Mouse (Mus musculus): ENCODE data around the gene Gm10638.
A peak's percentile ranks its signal among the peaks of the same experiment; 100 is the strongest.

Gm10638 gene

DNA sequence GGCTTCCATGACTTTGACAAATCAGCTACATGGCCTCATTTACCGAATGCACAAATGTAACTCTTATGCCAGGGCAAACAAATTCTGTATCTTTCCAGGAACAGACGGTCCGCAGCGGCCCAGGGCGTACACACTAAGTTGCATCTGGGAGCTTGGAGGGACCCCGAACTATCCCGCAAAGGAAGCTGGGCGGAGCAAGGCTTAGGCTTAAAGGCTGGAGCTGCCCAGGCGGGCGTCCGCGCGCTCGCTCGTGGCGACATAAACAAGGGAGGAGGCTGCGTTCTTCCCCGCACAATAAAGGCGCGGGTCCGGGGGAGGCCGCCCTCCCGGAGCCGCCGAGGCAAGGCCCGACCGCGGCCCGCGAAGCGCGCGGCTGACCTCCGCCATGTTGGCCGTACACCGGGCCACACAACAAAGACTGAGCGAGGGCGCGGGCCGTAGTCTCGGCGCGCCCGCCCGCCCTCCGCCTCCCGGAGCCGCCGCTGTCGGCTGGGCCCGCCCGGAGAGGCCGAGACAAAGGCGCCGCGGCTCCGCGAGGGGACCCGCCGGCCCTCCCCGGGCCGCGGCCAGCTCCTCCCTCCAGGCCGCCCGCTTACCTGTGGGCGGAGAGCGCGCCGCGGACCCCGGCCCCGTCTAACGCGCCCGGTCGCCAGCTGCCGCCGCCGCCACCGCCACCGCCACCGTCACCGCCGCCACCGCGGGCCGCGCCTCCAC is at the start of gene Gm10638, which contains the start of gene Siah1a:
TSS of gene Gm10638 (plus strand) at position 479 of the 714 bp plus-strand sequence.
TSS of gene Siah1a (minus strand) at position 714 of the 714 bp plus-strand sequence.
- DNase-seq (ENCODE audit: low spot score in 2 of 2) = peak; percentile 40 to 62

DNA sequence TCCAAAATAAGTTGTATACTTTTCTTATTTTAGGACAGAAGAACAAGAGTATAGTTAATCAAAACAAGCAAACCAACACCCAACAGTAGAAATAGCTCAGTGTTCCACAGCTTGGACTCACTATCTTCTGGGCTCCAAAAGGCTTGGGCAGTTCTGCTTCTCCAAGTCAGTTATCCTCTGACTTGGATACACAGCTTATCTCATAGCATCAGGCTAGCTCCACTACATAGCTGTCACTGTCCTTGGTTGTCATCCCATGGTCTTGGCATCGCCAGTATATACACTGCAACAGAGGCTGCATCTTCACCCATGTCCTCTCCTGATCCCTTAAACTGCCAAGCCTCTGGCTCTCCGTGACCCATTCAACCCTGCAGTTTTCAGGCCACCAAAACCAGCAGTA is 49.8 kb upstream of the Gm10638 start:
- DNase-seq (ENCODE audit: low spot score in 2 of 2) = no peak

DNA sequence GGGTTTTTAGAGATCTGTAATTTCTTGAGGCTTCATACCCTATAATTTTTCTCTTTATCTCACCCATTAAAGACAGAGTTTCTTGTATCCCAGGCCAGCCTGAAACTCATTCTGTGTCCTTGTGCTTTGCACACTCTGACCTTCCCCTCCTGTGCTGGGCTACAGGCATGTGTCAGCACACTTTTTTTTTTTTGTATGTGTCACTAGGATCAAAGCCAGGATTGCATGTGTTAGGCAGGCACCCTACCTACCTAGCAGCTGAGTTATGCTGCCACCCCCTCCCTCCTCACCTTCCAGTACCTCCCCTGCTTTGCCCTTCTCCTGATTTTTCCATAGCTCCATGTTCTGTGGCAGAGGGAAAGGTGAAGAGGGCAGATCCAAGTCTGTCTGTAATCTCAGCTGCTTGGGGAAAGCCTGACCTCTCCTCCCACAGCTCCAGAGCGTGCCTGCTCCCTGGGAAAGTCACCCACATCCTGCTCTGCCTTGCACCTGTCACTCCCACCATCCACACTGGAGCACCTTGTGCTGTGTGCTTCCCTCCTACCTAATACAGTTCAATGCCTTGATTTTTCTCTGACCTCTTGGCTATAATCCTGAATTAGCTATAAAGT is 46.6 kb upstream of the Gm10638 start:
- no peak for DNase-seq (ENCODE audit: low spot score in 2 of 2)

DNA sequence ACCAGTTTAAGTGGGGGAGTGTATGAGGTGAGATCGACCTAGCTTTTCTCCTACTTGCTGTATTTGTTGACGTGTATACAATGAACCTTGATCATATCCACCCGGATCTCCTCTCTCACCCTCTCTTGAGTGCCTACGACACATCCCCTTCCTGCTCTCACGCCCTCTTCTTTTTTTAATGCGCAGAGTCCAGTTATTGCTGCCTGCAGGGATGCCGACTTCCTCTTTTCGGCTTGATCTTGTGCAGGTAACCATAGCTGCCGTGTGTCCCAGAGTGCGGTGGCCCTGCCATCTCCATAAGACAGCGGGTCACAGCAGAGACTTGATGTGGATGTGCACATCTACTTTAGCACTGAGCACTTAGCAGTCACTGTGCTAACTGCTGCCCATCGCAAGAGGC is 46.0 kb upstream of the Gm10638 start:
- DNase-seq (ENCODE audit: low spot score in 2 of 2) = no peak

DNA sequence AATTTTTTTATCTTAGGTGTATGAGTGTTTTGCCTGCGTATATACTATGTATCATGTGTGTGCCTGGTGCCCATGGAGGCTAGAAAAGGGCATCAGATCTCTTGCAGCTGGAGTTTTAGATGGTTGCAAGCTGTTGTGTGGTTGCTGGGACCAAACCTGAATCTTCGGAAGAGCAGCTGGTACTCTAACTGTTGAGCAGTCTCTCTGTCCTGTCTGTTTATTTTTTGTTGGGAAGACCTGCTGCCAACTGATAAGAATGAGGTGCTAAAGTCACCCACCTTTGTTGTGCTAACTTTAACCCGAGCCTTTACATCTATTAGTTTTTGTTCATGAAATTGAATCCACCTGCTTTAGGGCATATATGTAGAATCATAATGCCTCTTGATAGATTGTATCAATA is 43.0 kb upstream of the Gm10638 start:
- no peak for DNase-seq (ENCODE audit: low spot score in 2 of 2)

- no peak for DNase-seq (ENCODE audit: low spot score in 2 of 2)
Measured at GRCm38 (mm10) chr8:86705317-86705716, 40.2 kb upstream of the Gm10638 start.

- no peak for DNase-seq (ENCODE audit: low spot score in 2 of 2)
Measured at GRCm38 (mm10) chr8:86706756-86707155, 38.7 kb upstream of the Gm10638 start.

- peak; percentile 26 to 39 for DNase-seq (ENCODE audit: low spot score in 2 of 2)
Measured at GRCm38 (mm10) chr8:86707873-86708272, 37.6 kb upstream of the Gm10638 start.

DNA sequence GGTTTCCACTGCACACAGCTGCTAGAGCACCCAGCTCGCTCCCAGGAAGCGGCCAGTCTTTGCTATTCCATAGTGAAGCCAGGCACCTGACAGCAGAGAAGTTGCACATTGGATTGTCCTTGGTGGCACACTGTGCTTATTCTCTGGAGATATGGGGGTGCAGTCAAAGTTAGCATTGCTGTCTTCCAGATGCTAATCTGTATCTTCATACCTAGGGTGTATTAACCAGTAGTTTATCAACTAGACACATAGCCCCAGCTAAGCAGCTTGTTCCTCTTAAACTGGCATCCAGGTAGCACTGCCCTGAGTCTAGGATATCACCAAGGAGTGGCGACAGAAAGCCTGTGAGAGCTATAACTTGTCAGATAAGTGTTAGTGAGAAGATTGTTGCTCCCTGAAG is 32.9 kb upstream of the Gm10638 start:
- no peak for DNase-seq (ENCODE audit: low spot score in 2 of 2)

- DNase-seq (ENCODE audit: low spot score in 2 of 2) = peak; percentile 69 to 84
Measured at GRCm38 (mm10) chr8:86713407-86714188, 31.9 kb upstream of the Gm10638 start.

DNA sequence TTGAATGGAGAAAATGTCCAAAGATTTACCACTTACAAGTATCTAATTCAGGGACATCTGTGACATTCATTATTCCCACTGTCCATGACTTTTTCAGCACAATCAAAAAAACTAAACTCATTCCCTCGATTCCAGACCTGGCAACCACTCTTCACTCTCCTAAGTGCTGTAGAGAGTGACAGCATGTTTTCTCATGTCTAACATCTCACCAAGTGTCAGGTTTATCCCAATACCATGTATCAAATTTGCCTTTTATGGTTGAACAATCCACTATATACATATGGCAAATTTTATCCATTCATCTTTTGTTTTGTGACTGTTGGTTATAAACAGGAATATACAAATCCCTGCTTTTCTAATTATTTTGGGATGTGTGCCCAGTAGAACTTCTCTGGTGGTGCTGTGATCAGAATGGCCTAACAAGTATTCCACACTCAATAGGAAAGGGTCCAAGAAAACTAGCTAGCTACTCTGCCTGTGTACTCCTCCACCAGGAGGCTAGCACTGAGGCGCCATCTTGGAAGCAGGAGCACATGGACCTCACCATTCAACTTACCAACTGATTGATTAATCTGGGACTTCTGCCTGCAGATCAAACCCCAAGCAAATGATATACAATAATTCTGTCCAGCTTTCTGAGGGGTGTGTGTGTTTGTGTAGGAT is 27.0 kb upstream of the Gm10638 start:
- DNase-seq (ENCODE audit: low spot score in 2 of 2) = no peak

- no peak for DNase-seq (ENCODE audit: low spot score in 2 of 2)
Measured at GRCm38 (mm10) chr8:86719368-86719767, 26.1 kb upstream of the Gm10638 start.

GRCm38 (mm10) chr8:86720756-86721459 is 24.6 kb upstream of the Gm10638 start:
- DNase-seq (ENCODE audit: low spot score in 2 of 2) = no peak

DNA sequence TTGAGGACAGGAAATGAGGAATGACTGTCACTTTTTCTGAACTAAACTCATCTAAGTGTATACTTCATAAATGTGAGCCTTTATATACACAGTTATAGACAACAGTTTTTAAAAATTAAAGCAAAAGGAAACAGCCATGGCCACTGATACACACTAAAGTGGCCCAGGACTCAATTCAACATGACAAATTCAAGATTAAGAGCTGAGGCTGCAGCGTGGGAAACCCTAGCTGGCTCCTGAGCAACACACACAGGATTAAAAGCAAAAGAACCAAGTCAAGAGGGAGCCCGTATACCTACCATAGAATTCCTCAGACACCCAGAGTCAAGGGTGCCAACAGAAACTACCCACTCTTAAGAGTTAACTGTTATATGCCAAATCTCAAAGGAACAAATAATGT is 24.0 kb upstream of the Gm10638 start:
- no peak for DNase-seq (ENCODE audit: low spot score in 2 of 2)

DNA sequence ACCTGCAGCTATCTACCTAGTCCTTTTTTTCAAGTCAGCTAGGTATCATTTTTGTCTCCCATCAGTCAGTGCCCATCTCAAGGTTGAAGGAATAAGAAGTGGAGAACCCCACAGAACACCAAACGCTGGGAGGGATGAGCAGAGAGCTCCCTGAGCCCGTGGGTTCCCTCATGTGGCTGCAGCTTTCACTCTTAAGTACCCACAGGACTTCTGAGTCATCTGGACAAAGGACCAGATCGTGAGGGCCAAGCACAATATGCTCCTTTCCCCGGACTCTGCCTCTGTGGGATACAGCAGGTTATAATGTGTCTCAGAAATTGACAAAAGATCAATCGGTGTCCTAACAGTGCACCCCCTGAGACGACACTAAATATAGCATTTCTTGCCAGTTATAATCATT is 18.5 kb upstream of the Gm10638 start:
- DNase-seq (ENCODE audit: low spot score in 2 of 2) = no peak

DNA sequence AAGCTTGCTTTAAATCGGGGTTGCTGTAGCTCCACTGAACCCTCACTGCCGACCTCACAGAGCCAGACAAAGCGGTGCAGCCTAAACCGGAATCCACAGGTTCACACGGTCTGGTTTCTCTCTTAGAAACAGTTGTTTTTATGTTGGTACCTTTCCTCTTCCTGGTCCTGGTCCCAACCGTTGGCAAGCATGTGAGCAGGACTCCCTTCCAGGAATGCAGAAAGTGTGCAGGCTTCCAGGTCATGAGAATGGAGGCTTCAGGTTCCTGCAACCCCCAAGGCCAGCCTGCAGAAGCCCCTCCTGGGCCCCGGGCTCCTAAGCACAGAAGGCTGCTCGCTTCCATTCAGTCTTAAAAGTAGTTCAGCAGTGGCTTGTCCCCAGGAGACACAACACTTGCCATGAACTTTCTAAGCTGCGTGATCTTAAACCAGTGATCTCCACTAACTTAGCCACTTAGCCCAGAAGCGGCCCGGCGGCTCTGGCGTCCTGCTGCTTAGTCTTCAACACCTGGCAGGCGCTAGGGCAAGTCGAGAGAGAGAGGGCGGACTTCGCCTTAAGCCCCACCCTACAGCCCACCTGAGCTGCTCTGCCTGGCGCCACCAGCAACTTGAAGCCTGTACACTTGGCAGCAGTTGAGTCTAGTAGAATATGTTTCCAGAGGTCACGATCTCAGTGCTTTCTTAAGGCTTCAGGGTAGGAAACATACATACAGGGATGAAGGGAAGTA is 17.1 kb upstream of the Gm10638 start:
- DNase-seq (ENCODE audit: low spot score in 2 of 2) = no peak

- no peak for DNase-seq (ENCODE audit: low spot score in 2 of 2)
Measured at GRCm38 (mm10) chr8:86730303-86730702, 15.2 kb upstream of the Gm10638 start.

DNA sequence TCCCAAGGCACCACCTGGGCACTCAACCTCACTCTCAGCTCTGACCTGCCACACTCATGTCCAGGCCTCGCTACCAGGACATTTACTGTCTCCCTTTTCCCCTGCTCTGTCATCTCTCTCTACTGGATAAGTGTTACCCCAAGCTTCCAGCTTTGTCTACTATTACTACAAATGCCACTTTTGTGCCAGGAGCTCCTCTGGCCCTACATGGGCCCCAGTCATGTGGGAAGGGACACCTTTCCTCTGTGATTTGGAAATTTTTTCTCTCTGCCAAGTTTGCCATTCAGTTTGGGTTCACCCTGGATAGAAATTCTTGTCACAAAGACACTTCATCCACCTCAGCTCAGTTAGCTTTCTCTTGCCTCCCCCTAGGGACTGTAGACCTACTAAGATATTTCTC is 14.6 kb upstream of the Gm10638 start:
- no peak for DNase-seq (ENCODE audit: low spot score in 2 of 2)

DNA sequence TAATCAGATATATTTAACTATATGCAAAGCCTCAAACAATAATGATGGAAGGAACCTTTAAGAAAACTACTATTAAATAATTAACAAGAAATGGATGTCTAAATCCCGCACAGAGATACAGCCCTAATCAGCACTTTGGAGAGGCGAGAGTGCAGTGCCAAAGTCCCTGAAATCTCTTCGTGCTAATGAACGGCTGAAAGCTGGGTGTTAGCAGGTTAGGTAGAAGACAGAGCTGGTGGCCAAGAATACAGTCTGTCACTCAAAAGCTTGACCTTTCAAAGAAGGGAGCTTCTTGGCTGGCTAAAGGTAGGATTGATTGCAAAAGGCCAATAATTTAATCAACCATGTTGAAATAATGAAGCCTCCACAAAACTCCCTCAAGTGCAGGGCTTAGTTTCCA is 11.3 kb upstream of the Gm10638 start:
- DNase-seq (ENCODE audit: low spot score in 2 of 2) = no peak

GRCm38 (mm10) chr8:86734954-86735353 is 10.5 kb upstream of the Gm10638 start:
- DNase-seq (ENCODE audit: low spot score in 2 of 2) = no peak

Data from right cerebral cortex, postnatal 36 days (tissue).